ENCODE assay signal across 16 mouse cellular contexts in the genomic region with DNA sequence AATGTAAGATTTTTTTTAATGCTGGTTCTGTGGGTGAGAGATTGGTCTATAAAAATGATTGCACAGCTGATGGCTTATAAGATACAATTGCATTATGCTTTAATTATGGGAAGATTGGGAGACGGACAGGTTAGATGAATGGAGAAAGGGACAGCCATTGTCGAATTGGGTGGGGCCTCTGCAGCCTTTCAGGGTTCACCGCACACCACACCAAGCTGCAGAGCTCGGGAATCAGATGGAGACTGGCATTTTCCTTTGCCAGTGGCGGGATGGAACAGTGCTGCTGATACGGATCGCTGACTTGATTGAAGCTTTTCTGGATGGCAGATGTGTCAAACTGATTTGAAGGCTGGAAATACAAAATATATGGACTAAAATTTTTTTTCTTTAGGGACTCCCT.
DNase-seq lines count a peak whose midpoint lies in the region; ATAC-seq lines count a peak whose summit lies in the region.
"Had no signal": no experiment of that assay in that cellular context is flagged by ENCODE, and none has a peak within 500 bp of the region (broad histone marks: within the 10 kb centered on the region; RNA-seq: fewer than 3 reads in every experiment).

No protein-coding gene starts in this region.

- H3K36me3 ChIP-seq in hindbrain, embryonic 12.5 days = no peaks in the 10 kb centered on the region
- H3K36me3 ChIP-seq in hindbrain, embryonic 16.5 days (ENCODE audit: control insufficient read depth, insufficient read depth, low read length) = 0 out of 2 replicates have a peak, but pooled peaks cover 2% of the 10 kb centered on the region
- H3K36me3 ChIP-seq in midbrain, embryonic 10.5 days = no peaks in the 10 kb centered on the region
- H3K36me3 ChIP-seq in midbrain, embryonic 15.5 days (replicated peaks) = no peaks in the 10 kb centered on the region
- H3K36me3 ChIP-seq: liver, embryonic 12.5 days had no signal

- no peaks in the 10 kb centered on the region for H3K27me3 ChIP-seq in hindbrain, embryonic 12.5 days
- H3K27me3 ChIP-seq in hindbrain, embryonic 16.5 days (replicated peaks; ENCODE audit: control insufficient read depth, insufficient read depth, low read length) = no peaks in the 10 kb centered on the region
- no peaks in the 10 kb centered on the region for H3K27me3 ChIP-seq in midbrain, embryonic 10.5 days (ENCODE audit: low read depth, poor library complexity, severe bottlenecking)
- H3K27me3 ChIP-seq in midbrain, embryonic 15.5 days (replicated peaks) = no peaks in the 10 kb centered on the region
- H3K27me3 ChIP-seq: heart, embryonic 13.5 days; limb, embryonic 12.5 days; liver, embryonic 12.5 days had no signal

- H3K9ac ChIP-seq in hindbrain, embryonic 12.5 days = no peak overlapping the region
- H3K9ac ChIP-seq in hindbrain, embryonic 16.5 days (ENCODE audit: low read depth, low read length) = no peak overlapping the region
- no peak overlapping the region for H3K9ac ChIP-seq in midbrain, embryonic 15.5 days
- H3K9ac ChIP-seq: heart, embryonic 13.5 days; limb, embryonic 12.5 days; liver, embryonic 12.5 days had no signal

- 0 out of 2 replicates have a peak overlapping the region, but pooled peaks have one; percentile 17 for H3K27ac ChIP-seq in hindbrain, embryonic 12.5 days
- no peak overlapping the region for H3K27ac ChIP-seq in hindbrain, embryonic 16.5 days (ENCODE audit: low read depth, low read length)
- no peak overlapping the region for H3K27ac ChIP-seq in midbrain, embryonic 10.5 days (replicated peaks)
- H3K27ac ChIP-seq in midbrain, embryonic 15.5 days = no peak overlapping the region
- H3K27ac ChIP-seq: forebrain, embryonic 10.5 days; heart, embryonic 13.5 days; limb, embryonic 12.5 days; liver, embryonic 12.5 days had no signal

- DNase-seq in midbrain, embryonic 10.5 days (ENCODE audit: low spot score) = peak; percentile 27
- DNase-seq in kidney, postnatal 4 days = peak; percentile 12 to 29
- peak; percentile 45 for DNase-seq in retina, embryonic 14.5 days (ENCODE audit: low spot score)
- DNase-seq in cerebellum, postnatal 36 days = no peak
- DNase-seq: cerebellum, adult 8-10 months; gastrocnemius, postnatal 10 days; heart, adult 18-20 months; lung, adult 2 months; lung, postnatal 36 days had no signal

- 45% methylated on average over 7 of the region's 7 CpGs for WGBS in hindbrain, embryonic 12.5 days
- 29% methylated on average over 7 of the region's 7 CpGs for WGBS in hindbrain, embryonic 16.5 days
- 51% methylated on average over 7 of the region's 7 CpGs for WGBS in midbrain, embryonic 10.5 days
- WGBS in midbrain, embryonic 15.5 days = 34% methylated on average over 7 of the region's 7 CpGs

- ATAC-seq in hindbrain, embryonic 12.5 days (ENCODE audit: low FRiP score) = peak; percentile 71; the same call in 1 of the 2 replicates
- no peak for ATAC-seq in hindbrain, embryonic 16.5 days
- no peak for ATAC-seq in midbrain, embryonic 15.5 days (replicated peaks)
- ATAC-seq: liver, embryonic 12.5 days had no signal

- no peak overlapping the region for H3K4me3 ChIP-seq in hindbrain, embryonic 12.5 days
- no peak overlapping the region for H3K4me3 ChIP-seq in hindbrain, embryonic 16.5 days (ENCODE audit: low read length)
- no peak overlapping the region for H3K4me3 ChIP-seq in midbrain, embryonic 10.5 days
- H3K4me3 ChIP-seq in midbrain, embryonic 15.5 days = no peak overlapping the region
- H3K4me3 ChIP-seq: forebrain, embryonic 10.5 days; heart, embryonic 13.5 days; limb, embryonic 12.5 days; liver, embryonic 12.5 days had no signal

- H3K4me1 ChIP-seq in hindbrain, embryonic 12.5 days = no peaks in the 10 kb centered on the region
- H3K4me1 ChIP-seq in hindbrain, embryonic 16.5 days (ENCODE audit: control insufficient read depth, insufficient read depth, low read depth, low read length) = no peaks in the 10 kb centered on the region
- H3K4me1 ChIP-seq in midbrain, embryonic 10.5 days = peaks cover 5% of the 10 kb centered on the region
- no peaks in the 10 kb centered on the region for H3K4me1 ChIP-seq in midbrain, embryonic 15.5 days
- H3K4me1 ChIP-seq: heart, embryonic 13.5 days; limb, embryonic 12.5 days; liver, embryonic 12.5 days had no signal

- no peak overlapping the region for H3K4me2 ChIP-seq in hindbrain, embryonic 12.5 days (replicated peaks)
- H3K4me2 ChIP-seq in hindbrain, embryonic 16.5 days (ENCODE audit: low read length) = no peak overlapping the region
- H3K4me2 ChIP-seq in midbrain, embryonic 15.5 days = no peak overlapping the region
- H3K4me2 ChIP-seq: heart, embryonic 13.5 days; limb, embryonic 12.5 days; liver, embryonic 12.5 days had no signal

- no peaks in the 10 kb centered on the region for H3K9me3 ChIP-seq in hindbrain, embryonic 12.5 days (replicated peaks)
- H3K9me3 ChIP-seq in hindbrain, embryonic 16.5 days (ENCODE audit: control insufficient read depth, low read length) = no peaks in the 10 kb centered on the region
- H3K9me3 ChIP-seq in midbrain, embryonic 10.5 days (replicated peaks) = no peaks in the 10 kb centered on the region
- no peaks in the 10 kb centered on the region for H3K9me3 ChIP-seq in midbrain, embryonic 15.5 days
- H3K9me3 ChIP-seq: forebrain, embryonic 10.5 days; heart, embryonic 13.5 days; limb, embryonic 12.5 days; liver, embryonic 12.5 days had no signal

Comparison
In these comparisons a context has a peak if more than half of its experiments do, and no peak if none do; other contexts are left out.
1. DNase-seq: peak in midbrain, embryonic 10.5 days (single experiment), kidney, postnatal 4 days (2 of 2) and retina, embryonic 14.5 days (single experiment); none in cerebellum, postnatal 36 days (0 of 2).